Mouse (Mus musculus) central nervous system, embryonic 11.5 days (tissue): ENCODE results near the gene Gm17428. TPM values are rescaled to one million over a fixed set of nuclear protein-coding genes. Genes with fewer than 3 reads are reported as not detected.

Experiments used
- polyA plus RNA-seq: library from polyadenylated mRNA; depleted of rRNA; stranded (reverse); fragments of >200 nt; gene quantifications from 2 replicates; pipeline ENCODE4 v1.2.3, GENCODE M21; 2012; rRNA removed

Gm17428 gene
- not detected in 2 replicates for polyA plus RNA-seq

DNA sequence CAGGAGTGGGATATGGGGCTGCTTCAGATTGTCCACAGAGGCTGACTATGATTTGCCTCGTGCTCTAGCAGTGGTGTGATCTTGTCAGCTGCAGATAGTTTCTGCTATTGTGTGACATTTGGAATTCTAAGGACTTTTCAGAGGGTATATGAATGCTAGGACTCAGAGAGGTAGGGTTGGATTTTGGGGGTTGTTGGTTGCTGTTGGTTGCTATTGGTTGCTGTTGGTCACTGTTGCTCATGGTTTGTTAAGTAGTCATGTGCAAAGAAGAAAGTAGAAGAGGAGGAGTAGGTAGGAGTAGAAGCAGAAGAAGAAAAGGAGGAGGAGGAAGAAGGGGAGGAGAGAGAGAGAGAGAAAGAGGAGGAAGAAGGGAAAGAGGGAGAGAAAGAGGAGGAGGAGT lies at the start of gene Gm17428:
Gene Gm17428 (plus strand): TSS at position 301 of the 400 bp plus-strand sequence.

GRCm38 (mm10) chr14:54932645-54933150 lies 44.0 kb upstream of the Gm17428 start, which contains the start of gene Il25:
Gene Il25, plus strand, starts transcription at chr14:54932695.

GRCm38 (mm10) chr14:54935904-54936830 lies 40.6 kb upstream of the Gm17428 start, which contains the start of gene Cmtm5:
Gene Cmtm5, plus strand, starts transcription at chr14:54936261.

GRCm38 (mm10) chr14:54966320-54966977 lies 10.3 kb upstream of the Gm17428 start, which contains the start of gene Myh6:
Gene Myh6, minus strand, starts transcription at chr14:54966927.

GRCm38 (mm10) chr14:54994136-54994868 lies 17.6 kb downstream of the Gm17428 start, which contains the start of gene Myh7:
Gene Myh7, minus strand, starts transcription at chr14:54994626.

GRCm38 (mm10) chr14:55014991-55015766 lies 38.4 kb downstream of the Gm17428 start, which contains the start of gene Ngdn:
Gene Ngdn, plus strand, starts transcription at chr14:55015454.

Other genes starting within 250 kb of the Gm17428 start
- gene Slc7a8, start 195.0 kb upstream of the Gm17428 start, polyA plus RNA-seq: 2.7 and 3.1 TPM in 2 replicates
- not detected in 2 replicates for gene Rnf212b, start 162.8 kb upstream of the Gm17428 start, polyA plus RNA-seq
- 8.0 and 11.2 TPM in 2 replicates for gene Homez, start 106.0 kb upstream of the Gm17428 start, polyA plus RNA-seq
- gene Ppp1r3e, start 99.4 kb upstream of the Gm17428 start, polyA plus RNA-seq: 6.4 and 6.8 TPM in 2 replicates
- gene Bcl2l2, start 93.6 kb upstream of the Gm17428 start, polyA plus RNA-seq: 33.6 and 40.4 TPM in 2 replicates
- gene Gm20521, start 93.5 kb upstream of the Gm17428 start, polyA plus RNA-seq: 0.31 and 0.50 TPM in 2 replicates
- 563 and 639 TPM in 2 replicates for gene Pabpn1, start 84.4 kb upstream of the Gm17428 start, polyA plus RNA-seq
- gene Slc22a17, start 63.8 kb upstream of the Gm17428 start, polyA plus RNA-seq: 183 and 215 TPM in 2 replicates
- gene Efs, start 50.8 kb upstream of the Gm17428 start, polyA plus RNA-seq: 29.7 and 43.7 TPM in 2 replicates
- 0.14 and 0.22 TPM in 2 replicates for gene Il25, start 44.2 kb upstream of the Gm17428 start, polyA plus RNA-seq
- gene Cmtm5, start 40.7 kb upstream of the Gm17428 start, polyA plus RNA-seq: 0.53 and 3.1 TPM in 2 replicates
- gene Myh6, start 10.0 kb upstream of the Gm17428 start, polyA plus RNA-seq: 39.9 and 46.8 TPM in 2 replicates
- 49.1 and 69.1 TPM in 2 replicates for gene Myh7, start 17.7 kb downstream of the Gm17428 start, polyA plus RNA-seq
- gene Ngdn, start 38.5 kb downstream of the Gm17428 start, polyA plus RNA-seq: 74.5 and 85.9 TPM in 2 replicates
- gene Zfhx2, start 115.4 kb downstream of the Gm17428 start, polyA plus RNA-seq: 12.8 and 14.9 TPM in 2 replicates
- gene Thtpa, start 117.9 kb downstream of the Gm17428 start, polyA plus RNA-seq: 8.5 and 12.3 TPM in 2 replicates
- gene Ap1g2, start 129.7 kb downstream of the Gm17428 start, polyA plus RNA-seq: 8.8 and 9.0 TPM in 2 replicates
- gene Jph4, start 140.0 kb downstream of the Gm17428 start, polyA plus RNA-seq: 12.3 and 15.7 TPM in 2 replicates
- gene Dhrs2, start 245.1 kb downstream of the Gm17428 start, polyA plus RNA-seq: 0.14 TPM in 1 of 2 replicates, not detected in the other